Mouse (Mus musculus) G1E (cell line): ENCODE results near the gene Smchd1.

Experiments used
- CTCF ChIP-seq: IDR thresholded peaks from 2 replicates; pipeline ENCODE4 v1.5.1; 2012; ENCODE audit warnings: low read depth, low read length, inconsistent platforms, mixed read lengths
- GATA1 ChIP-seq: IDR thresholded peaks from 2 replicates; pipeline ENCODE4 v1.6.1; 2012; ENCODE audit warnings: borderline replicate concordance, low read length, inconsistent platforms, mixed read lengths

DNA sequence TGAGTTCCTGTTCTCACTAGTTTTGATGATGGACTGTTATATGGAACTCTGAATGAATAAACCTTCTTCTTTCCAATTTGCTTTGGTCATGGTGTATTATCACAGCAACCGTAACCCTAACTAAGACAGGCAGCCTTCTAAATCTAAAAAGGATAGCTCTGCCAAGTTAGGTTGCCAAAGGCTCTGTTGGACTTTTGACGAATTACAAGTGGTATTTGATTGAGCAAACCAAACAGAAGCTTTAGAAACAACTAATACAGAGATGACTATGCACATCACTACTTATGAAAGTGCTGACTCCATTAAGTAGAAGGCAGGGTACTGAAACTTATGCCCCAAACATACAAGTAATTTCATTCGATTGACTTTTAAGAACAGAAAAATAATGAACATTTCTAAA lies 127.0 kb downstream of the Smchd1 start:
- no peak for TF ChIP-seq GATA1
- no peak for TF ChIP-seq CTCF
